Mouse (Mus musculus): ENCODE data around the gene Cdc42se1.

- no peak for TF ChIP-seq CTCF (IDR thresholded peaks at IDR 0.05; ENCODE audit: borderline replicate concordance, control insufficient read depth, extremely low read depth, insufficient read depth, low read length, poor library complexity)
- no peak for TF ChIP-seq POLR2A (IDR thresholded peaks at IDR 0.05; ENCODE audit: control insufficient read depth, extremely low read depth, insufficient read depth, low read length, poor library complexity)
Measured at GRCm38 (mm10) chr3:95247660-95248336, 19.3 kb downstream of the Cdc42se1 start.

All from thymus, adult 2 months (tissue).